Mouse (Mus musculus): ENCODE data around the gene Lct.
A peak's percentile ranks its signal among the peaks of the same experiment; 100 is the strongest.

- 0 out of 2 replicates have a peak, but pooled peaks have one; percentile 21 for TF ChIP-seq POLR2A (IDR thresholded peaks at IDR 0.05; ENCODE audit: low read depth, low read length)
- TF ChIP-seq ELF1 (IDR thresholded peaks at IDR 0.05; ENCODE audit: low read depth, low read length) = no peak
- no peak for TF ChIP-seq TCF12 (IDR thresholded peaks at IDR 0.05; ENCODE audit: low read depth, low read length)
- TF ChIP-seq EP300 (IDR thresholded peaks at IDR 0.05; ENCODE audit: low read length) = no peak
These were observed 9.7 kb upstream of the Lct start for GRCm38 (mm10) chr1:128337708-128338320.

All from CH12.LX (cell line).